Mouse (Mus musculus) liver, adult 2 months (tissue): ENCODE measurements at regions not wholly inside any gene's neighbourhood (a gene's known extent, or its start where the extent isn't known, plus 50 kb on each side); places are given as distances from the start of the nearest gene placed in this dataset.

Source experiments
- DNase-seq: peaks from one replicate; pipeline ENCODE4 v3.0.0-alpha.2; 2011; ENCODE audit warnings: low read depth, low spot score; ENCODE audit errors: extremely low read depth
- H3K27ac ChIP-seq: fragments of 200-500 bp; replicated peaks from 2 replicates; pipeline ENCODE4 v1.5.1; 2012; ENCODE audit warnings: low read depth, mild to moderate bottlenecking, control low read depth, inconsistent platforms, low read length; ENCODE audit not compliant: insufficient read depth
- H3K27me3 ChIP-seq: fragments of 200-500 bp; 2 replicates; pipeline ENCODE4 v1.6.1; 2012; ENCODE audit warnings: mild to moderate bottlenecking, moderate library complexity, low read length, inconsistent platforms; ENCODE audit not compliant: control insufficient read depth, insufficient read depth
- H3K36me3 ChIP-seq: fragments of 200-500 bp; 2 replicates; pipeline ENCODE4 v1.6.1; 2012; ENCODE audit warnings: low read length, inconsistent platforms; ENCODE audit not compliant: control insufficient read depth, insufficient read depth
- H3K4me1 ChIP-seq: fragments of 200-500 bp; 2 replicates; pipeline ENCODE4 v1.6.1; 2011; ENCODE audit warnings: low read length; ENCODE audit not compliant: control insufficient read depth, insufficient read depth
- H3K4me3 ChIP-seq: fragments of 200-500 bp; 2 replicates; pipeline ENCODE4 v1.5.1; 2011; ENCODE audit warnings: low read depth, mild to moderate bottlenecking, control low read depth, low read length, moderate library complexity; ENCODE audit not compliant: insufficient read depth
- H3K79me2 ChIP-seq: fragments of 200-500 bp; 2 replicates; pipeline ENCODE4 v1.6.1; 2012; ENCODE audit warnings: inconsistent platforms, mild to moderate bottlenecking, low read length, moderate library complexity; ENCODE audit not compliant: control insufficient read depth, insufficient read depth
- H3K9ac ChIP-seq: fragments of 200-500 bp; 2 replicates; pipeline ENCODE4 v1.6.1; 2012; ENCODE audit warnings: low read depth, mild to moderate bottlenecking, control low read depth, inconsistent platforms, low read length
- CTCF ChIP-seq: fragments of 200-500 bp; IDR thresholded peaks from 2 replicates; pipeline ENCODE4 v1.5.1; 2011; ENCODE audit warnings: low read depth, low read length, control low read depth
- POLR2A ChIP-seq: fragments of 200-500 bp; IDR thresholded peaks from 2 replicates; pipeline ENCODE4 v1.6.1; 2011; ENCODE audit warnings: low read length, control low read depth; ENCODE audit not compliant: insufficient read depth; ENCODE audit errors: extremely low read depth
- WGBS: fragments of 180-500 bp; shearing (Covaris S2); methylation state at CpG from one replicate; pipeline ENCODE4 v1.1.7; 2018; 5-methylcytosine and 5-hydroxymethylcytosine counted together

DNA sequence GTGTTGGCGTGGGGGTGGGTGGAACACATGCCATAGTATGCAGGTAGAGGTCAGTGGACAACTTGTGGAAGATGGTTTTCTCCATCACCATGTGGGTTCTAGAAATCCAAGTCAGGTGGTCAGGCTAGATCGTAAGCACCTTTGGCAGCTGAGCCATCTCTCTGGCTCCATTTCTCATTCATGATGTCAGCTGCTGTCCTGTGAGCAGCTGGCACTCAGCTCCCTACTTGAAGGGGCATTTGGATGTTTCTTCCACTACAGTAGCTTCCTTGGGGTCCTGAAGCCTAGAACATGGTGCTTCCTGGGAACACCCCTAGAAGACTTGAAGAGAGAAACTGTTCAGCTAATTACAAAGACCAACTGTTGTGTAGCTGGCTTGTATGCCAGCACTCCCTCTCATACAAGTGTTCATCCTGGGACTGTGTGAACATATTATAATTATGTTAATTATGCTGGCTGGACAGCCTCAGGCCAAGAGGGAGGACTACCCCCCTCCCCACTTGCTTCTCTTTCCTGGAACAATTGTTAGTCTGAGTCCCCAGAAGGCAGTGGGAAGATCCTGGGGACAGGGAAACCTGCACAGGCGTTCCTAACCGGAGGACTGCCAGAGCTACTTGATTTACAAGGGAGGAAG lies 160.4 kb downstream of the C1d start:
- Histone ChIP-seq H3K4me3 (no peak overlapping the region), H3K27me3 (no peaks in the 10 kb centered on the region), H3K36me3 (no peaks in the 10 kb centered on the region), H3K27ac (no peak overlapping the region), H3K9ac (no peak overlapping the region), H3K79me2 (no peaks in the 10 kb centered on the region), H3K4me1 (no peaks in the 10 kb centered on the region)
- TF ChIP-seq POLR2A (no peak), CTCF (no peak)
- WGBS, result 59% methylated on average over 4 of the region's 4 CpGs
- no peak for DNase-seq

GRCm38 (mm10) chr11:17442133-17442532 lies 184.8 kb downstream of the C1d start:
- Histone ChIP-seq H3K9ac (no peak overlapping the region), H3K4me1 (no peaks in the 10 kb centered on the region), H3K79me2 (no peaks in the 10 kb centered on the region), H3K27me3 (no peaks in the 10 kb centered on the region), H3K27ac (no peak overlapping the region), H3K4me3 (no peak overlapping the region), H3K36me3 (no peaks in the 10 kb centered on the region)
- TF ChIP-seq POLR2A, result no peak
- TF ChIP-seq CTCF, result no peak
- 43% methylated on average over 4 of the region's 4 CpGs for WGBS
- no peak for DNase-seq

DNA sequence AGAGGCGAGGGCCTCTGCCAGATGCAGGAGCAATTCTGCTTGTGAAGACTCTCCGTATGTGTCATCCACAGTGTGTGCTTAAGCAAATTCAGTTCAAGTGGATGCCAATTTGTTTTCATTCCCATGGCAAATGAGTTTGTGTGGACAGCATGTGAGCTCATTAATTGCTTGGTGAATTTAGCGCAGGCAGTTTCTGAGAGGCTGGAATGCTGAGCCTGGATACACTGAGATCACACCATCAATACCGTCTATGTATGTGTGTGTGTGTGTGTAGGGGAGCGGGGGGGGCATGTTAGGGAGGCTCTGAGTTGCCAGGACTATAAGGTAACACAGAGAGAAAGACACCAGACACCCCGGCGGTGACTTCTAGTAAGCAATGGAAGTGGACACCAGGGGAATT lies 191.9 kb downstream of the C1d start:
- no peak overlapping the region for H3K4me3 ChIP-seq
- no peaks in the 10 kb centered on the region for H3K79me2 ChIP-seq
- no peaks in the 10 kb centered on the region; the same call in 1 of the 2 replicates for H3K27me3 ChIP-seq
- no peak for DNase-seq
- H3K9ac ChIP-seq, result no peak overlapping the region
- WGBS, result 87% methylated on average over 7 of the region's 7 CpGs
- no peak overlapping the region for H3K27ac ChIP-seq
- H3K36me3 ChIP-seq, result no peaks in the 10 kb centered on the region
- H3K4me1 ChIP-seq, result no peaks in the 10 kb centered on the region
- TF ChIP-seq POLR2A (no peak), CTCF (no peak)

DNA sequence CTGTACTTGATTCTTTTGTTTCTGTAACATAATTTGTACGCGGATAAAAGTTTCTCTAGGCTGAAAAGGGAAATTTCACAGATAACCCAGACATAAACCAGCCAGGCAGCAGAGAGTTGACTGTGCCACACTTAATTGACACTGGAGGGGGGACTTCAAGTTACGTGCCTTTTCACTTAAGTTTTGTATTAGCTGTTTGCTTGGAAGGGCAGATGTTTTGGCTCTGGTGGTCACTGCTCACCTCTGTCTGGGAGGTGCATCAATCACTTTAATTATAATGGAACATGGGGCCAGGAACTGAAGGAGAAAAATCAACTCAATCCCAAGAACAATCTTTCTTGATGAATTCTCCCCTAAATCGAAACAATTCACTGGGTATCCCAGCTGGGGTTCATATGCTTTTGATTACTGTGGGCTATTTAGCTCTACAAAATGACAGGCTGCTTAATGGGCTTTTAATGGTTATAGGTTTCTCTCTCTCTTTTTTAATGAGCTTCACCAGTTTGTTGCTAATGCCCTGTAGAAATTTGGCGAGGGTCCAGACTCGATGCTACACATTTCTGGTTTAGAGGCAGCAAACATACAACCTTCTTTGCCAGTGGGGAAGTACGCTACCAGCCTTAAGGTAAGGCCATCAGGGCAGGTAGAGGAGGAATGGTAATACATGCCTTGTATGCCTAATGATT lies 193.1 kb downstream of the C1d start:
- H3K79me2 ChIP-seq, result no peaks in the 10 kb centered on the region
- no peaks in the 10 kb centered on the region; the same call in 1 of the 2 replicates for H3K27me3 ChIP-seq
- H3K4me1 ChIP-seq, result no peaks in the 10 kb centered on the region
- 78% methylated on average over 7 of the region's 7 CpGs for WGBS
- no peak for TF ChIP-seq CTCF
- TF ChIP-seq POLR2A, result no peak
- H3K36me3 ChIP-seq, result no peaks in the 10 kb centered on the region
- H3K4me3 ChIP-seq, result no peak overlapping the region
- DNase-seq, result no peak
- no peak overlapping the region for H3K9ac ChIP-seq
- no peak overlapping the region for H3K27ac ChIP-seq

- Histone ChIP-seq H3K4me1 (no peaks in the 10 kb centered on the region), H3K27ac (no peak overlapping the region), H3K9ac (no peak overlapping the region), H3K27me3 (no peaks in the 10 kb centered on the region; the same call in 1 of the 2 replicates), H3K36me3 (no peaks in the 10 kb centered on the region), H3K79me2 (no peaks in the 10 kb centered on the region), H3K4me3 (no peak overlapping the region)
- TF ChIP-seq CTCF (no peak), POLR2A (no peak)
- DNase-seq, result no peak
- 82% methylated on average over 2 of the region's 2 CpGs for WGBS
These were observed 194.1 kb downstream of the C1d start for GRCm38 (mm10) chr11:17451451-17451850.

- WGBS, result 80% methylated on average over 9 of the region's 9 CpGs
- no peak for TF ChIP-seq CTCF
- no peak for TF ChIP-seq POLR2A
- no peaks in the 10 kb centered on the region for H3K79me2 ChIP-seq
- no peak overlapping the region for H3K9ac ChIP-seq
- H3K4me3 ChIP-seq, result no peak overlapping the region
- H3K27ac ChIP-seq, result no peak overlapping the region
- DNase-seq, result no peak
- no peaks in the 10 kb centered on the region for H3K4me1 ChIP-seq
- no peaks in the 10 kb centered on the region for H3K36me3 ChIP-seq
- no peaks in the 10 kb centered on the region; the same call in 1 of the 2 replicates for H3K27me3 ChIP-seq
These were observed 196.2 kb downstream of the C1d start for GRCm38 (mm10) chr11:17453530-17453929.
